Mouse (Mus musculus) retina, embryonic 14.5 days (tissue): ENCODE measurements around the gene Grm5.

ENCODE experiments used
- DNase-seq: peaks from one replicate; pipeline ENCODE4 v3.0.0-alpha.2; 2015; ENCODE audit warnings: low spot score

Gene Grm5

DNA sequence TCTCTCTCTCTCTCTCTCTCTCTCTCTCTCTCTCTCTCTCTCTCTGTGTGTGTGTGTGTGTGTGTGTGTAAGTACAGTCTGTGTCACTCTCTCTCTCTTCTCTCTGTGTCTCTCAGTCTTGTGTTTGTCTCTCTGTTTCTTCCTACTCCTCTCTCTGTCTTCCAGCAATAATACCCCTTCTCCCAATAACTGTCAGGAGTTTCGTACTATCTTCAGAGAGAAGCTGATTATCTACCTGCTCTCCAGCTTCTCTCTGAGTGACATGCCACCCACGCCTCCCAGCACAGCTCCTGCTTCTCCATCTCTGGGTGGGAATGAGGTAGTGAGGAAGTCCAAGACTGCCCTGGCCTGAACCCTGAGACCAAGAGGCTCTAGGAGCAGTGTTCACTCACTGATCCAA lies at the start of gene Grm5:
Gene Grm5, plus strand, starts transcription at position 301 of the 400 bp plus-strand sequence.
- DNase-seq: no peak

DNA sequence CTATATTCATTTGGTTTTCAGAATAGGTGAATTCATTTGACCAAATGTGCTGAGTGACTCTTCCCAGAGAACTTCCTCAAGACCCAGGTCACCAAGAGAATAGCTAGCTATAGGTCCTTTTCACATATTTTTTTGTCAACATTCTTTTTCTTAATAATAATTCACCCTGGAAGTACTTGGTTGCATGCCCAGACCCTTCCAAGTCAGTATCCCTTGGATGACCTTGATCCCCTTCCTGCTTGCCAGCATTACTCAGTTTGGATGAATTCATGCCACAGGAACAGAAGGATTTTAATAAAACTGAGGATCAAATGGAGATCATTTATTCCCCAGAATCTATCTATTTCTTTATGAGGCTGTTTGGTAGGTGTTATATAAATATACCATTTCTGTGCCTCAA lies 44.9 kb upstream of the Grm5 start:
- DNase-seq: no peak

DNA sequence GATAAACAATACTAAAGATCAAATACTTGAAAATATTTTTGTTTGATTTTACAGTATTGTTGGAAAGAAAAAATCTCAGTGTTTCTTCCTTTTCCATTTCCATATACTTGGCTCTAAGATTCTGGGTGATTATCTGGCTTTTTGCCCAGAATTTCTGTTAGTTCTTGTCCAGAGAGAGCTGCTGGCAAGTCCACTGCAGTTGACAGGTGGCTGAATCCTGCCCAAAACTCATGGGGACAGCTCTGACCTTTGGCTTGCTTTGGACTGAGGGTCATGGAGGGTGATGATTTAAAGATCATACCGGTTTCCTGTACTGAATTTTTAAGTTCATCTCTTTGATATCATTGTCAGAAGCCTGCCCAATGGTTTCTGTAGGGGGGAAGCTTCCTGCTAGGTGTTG lies 18.7 kb upstream of the Grm5 start:
- DNase-seq: no peak

DNA sequence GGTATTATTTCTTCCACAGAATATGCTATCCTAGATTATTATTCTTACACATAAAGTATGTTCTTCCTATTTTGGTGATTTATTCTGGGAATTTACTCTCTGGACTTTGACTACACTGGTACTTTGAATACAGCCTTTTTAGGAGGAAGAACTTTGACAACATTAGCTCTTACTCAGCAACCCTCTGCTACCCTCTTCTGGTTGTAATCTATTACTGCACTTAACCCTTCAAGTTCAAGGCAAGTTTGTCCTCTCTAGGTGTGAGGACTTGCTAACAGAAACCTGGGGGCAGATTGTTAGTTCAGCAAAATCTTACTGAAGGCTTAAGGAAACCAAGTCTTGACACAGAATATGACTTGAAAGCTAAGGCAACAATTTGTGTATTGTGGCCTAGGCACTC lies 17.5 kb upstream of the Grm5 start:
- peak; percentile 73 for DNase-seq

DNA sequence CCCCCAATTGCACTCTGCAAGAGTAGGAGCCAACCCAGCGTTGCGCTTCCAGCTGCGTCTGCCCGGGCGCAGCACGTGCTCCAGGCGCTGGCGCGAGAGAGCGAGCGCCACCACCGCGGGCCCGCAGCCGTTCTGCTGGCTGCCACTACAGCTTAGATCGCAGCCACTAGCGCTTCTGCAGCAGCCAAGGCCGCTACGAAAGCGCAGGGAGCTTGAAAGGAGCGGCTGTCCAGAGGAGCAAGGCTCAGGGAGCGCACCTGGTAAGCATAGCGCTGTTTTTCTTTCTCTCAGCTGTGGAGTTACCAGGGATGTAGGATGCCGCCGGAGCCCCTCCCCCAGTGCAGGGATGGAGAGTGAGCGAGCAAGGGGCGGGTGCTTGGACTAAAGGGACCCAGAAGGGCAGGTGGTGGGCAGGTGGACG lies 323 bp downstream of the Grm5 start:
- peak; percentile 62 for DNase-seq

DNA sequence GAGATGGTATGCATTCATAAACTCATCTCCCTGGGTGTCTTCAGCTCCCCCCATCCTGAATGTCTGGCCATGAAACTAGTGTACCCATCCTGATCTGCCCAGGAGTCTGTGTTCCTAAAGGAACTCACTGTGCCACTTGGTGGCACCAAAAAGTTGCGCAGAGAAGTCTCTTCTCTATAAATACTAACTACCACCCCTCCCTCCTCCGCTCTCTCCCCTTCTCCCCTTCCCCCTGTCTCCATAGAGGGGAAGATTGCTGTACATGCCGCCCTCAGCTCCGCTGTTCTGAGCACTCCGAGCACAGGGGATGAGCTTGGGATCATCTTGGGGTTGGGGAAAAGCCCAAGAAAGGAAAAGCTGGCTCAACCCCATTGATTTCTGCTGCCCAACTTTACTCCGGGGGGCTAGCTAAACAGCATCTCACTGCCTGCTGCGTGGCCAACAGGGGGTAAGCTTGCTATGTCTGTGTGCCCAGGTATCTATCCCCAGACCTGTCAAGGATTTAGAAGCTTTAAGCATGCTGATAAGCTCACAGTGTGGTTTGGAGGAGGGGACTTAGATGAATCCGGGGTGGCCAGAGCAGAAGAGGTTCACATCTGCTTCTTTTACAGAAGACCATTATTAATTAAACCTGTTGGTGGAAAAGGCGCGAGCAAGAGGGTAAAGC lies 2.4 kb downstream of the Grm5 start:
- no peak for DNase-seq

DNA sequence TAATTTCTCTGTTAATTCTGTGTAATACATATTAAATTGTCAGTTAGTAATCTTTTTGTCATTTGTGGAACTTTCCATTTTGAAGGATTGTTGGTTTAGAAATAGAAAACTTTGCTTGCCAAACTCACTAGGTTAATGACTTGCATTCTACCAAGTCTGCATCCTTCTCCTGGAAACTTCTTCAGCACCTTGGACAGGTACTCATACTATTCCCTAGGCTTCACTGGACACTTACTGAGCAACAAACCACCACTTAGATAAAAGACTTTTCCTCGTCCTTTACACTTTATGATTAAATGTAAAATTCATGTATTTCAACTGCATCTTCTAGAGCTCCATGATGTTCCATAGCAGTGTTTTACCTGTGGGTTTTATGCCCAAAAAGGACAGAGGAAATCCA lies 4.0 kb downstream of the Grm5 start:
- DNase-seq: peak; percentile 51

DNA sequence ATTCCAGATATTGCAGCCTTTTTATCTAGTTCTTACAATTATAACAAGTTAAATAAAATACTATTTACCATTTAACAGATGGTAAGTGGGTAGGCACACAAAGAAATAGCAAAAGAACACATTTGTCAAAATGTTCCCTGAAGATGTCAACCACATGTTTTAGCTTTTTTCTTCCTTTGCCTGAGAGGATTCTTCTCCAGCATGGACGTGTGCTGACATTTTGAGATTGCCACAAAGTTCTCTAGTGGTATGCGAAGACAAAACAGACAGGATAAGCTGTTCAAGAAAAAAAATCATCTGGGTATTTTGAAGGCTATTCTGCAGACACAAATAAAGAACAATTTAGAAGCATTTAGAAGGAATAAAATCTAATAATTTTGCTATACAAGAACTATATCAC lies 42.3 kb downstream of the Grm5 start:
- DNase-seq: no peak

DNA sequence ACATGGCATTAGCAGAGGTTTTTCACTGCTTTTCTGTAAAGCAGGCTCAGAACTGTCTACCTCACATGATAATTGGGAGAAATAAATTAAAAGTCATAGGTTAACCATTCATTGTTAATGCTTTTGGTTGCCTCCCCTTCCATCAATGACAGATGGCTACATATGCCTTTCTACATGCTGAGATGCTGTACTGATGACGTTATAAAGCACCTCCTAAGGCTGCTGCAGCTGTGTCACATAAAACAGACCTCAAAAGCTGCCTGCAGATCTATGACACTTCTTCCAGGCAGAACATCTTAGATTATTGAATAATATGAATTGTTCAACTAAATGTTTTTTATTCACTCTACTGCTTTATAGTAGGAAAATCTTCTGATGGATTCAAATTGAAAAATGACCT lies 51.6 kb downstream of the Grm5 start:
- DNase-seq: no peak

DNA sequence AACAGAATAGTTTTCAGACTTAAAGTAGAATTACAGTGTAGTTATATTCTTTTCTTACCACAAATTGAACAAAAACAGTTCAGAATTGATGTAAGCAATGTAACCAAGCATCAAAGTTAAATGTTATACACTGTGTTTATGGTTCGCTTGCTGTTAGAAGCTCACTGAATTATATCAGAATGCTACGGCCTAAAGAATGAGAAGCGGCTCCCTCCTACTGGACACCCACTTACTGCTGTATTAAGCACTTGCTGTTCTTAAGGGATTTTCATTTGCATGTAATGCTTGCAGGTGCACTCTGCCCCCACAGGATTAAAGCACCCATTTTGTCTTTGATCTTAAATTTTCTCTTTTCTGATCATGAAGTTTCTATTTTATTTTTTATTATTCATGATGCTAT lies 66.6 kb downstream of the Grm5 start:
- no peak for DNase-seq

DNA sequence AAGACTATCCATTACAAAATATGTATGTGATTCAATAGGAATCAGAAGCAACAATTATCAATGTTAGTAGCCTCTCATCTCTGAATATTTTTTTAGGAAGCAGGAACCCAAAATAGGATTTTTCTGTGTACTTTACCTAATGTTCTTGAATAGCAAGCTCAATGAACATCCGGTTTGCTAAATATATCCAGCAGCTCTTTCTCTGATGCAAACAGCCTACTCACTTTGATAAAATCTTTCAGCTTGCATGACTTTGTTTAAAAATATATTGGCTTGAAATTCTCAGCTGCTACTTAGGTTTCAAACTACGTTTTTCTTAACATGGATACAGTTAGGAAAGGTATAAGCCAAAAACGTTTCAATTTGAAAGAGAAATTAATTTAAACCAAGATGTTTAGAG lies 77.8 kb downstream of the Grm5 start:
- DNase-seq: no peak

DNA sequence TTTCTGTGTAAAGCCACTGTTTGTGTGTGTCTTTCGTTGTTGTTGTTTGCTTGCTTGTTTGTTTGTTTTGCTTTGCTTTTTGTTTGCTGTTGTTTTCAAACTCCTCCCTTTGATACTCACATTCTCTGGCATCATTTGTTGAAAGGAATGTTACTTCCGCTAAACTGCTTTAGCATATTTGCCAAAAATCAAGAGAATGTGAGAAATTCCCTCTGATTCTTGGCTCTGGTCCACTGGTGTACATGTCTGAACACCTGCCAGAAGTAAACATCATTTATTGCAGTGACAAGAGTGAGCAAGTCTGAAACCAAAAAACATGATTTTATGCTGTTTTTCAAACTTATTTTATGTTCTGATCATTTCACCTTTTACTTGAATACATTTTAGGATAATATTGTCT lies 80.1 kb downstream of the Grm5 start:
- DNase-seq: no peak

DNA sequence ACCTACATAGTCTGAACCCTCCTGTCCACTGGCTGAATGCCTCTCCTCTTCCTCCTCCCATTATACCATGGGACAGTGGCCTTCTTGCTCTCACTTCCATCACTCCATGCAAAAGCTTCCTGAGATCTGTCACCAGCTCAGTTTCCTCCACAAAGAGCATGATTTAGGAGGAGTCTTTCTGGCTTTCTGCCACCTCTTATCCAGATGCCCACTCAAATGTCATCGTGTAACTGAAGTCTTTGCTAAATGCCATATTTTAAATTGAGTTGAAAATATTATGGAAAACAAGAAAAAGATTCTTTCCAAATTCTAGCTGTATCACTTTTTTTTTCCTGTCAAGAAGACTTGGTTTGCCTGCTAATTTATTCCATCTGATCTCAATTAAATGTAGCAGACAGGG lies 132.4 kb downstream of the Grm5 start:
- DNase-seq: no peak

DNA sequence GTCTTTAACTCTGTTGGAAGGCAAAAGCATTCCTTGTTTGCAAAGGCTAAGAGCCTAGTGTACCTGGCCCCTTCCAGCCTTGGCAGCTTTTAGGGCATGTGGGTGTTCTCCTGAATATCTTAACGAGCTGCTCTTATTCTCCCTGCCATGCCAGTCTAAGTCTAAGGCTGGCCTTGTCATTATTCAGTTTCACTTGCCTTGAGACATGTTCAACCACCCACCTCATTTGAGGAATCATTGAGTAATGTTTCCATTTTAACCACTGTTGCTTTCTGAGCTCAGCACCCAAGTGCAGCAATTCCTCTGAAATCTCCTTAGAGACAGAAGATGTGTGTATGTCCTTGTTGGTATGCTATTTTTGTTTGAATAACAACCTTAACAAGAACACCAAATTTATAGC lies 134.7 kb downstream of the Grm5 start:
- DNase-seq: no peak

DNA sequence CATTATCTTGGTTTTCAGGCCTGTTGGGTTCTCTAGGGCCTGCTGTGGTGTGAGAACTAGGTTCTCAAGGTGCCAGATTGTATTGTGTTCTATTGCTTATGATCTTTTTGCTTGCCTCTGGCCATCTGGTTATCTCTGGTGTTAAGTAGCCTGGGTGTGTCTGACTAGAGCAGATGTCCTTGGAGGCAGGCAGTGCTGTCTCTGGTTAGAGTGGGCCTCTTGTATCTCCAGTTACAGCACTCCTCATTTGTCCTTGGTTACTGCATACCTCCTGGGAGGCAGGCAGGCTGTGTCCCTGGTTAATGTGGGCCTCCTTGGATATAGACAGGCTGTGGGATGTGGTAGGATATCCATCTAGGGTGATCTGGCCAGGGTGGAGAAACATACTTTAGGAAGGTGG lies 150.5 kb downstream of the Grm5 start:
- DNase-seq: no peak

DNA sequence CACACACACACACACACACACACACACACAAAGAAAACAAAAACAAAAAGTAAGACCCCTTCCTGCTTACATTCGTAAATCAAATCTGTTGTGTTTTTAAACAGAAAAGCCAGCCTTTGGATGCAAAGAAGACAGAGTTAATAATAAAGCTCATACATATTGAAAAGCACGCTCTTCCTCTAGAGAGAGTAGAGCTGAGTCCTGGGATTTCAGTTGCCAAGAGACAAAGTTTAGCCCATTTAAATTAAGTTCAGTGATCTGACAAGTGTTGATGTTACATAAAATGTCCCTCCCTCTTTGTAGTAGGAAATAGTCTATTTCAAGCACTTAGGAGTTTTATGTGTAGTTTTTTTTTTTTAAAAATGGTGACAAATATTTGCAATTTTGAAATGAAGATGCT lies 178.0 kb downstream of the Grm5 start:
- DNase-seq: no peak

DNA sequence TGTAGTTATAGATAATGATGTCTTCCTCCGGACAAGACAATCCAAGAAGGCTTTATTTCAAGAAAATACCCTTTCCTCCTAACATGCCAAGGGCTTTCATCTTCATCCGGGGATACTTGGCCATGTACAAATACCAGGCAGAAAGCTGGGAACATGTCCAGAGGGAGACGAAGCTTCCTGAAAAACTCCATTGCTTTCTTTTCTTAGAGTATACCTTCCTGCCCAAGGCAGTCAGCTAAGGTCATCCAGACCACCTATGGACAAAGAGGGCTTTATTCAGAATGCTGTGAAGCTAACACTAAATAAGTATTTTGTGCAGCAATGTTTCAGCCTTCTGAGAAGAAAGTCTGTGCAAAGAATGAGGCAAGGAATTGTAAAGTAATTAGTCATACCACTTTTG lies 178.4 kb downstream of the Grm5 start:
- no peak for DNase-seq

DNA sequence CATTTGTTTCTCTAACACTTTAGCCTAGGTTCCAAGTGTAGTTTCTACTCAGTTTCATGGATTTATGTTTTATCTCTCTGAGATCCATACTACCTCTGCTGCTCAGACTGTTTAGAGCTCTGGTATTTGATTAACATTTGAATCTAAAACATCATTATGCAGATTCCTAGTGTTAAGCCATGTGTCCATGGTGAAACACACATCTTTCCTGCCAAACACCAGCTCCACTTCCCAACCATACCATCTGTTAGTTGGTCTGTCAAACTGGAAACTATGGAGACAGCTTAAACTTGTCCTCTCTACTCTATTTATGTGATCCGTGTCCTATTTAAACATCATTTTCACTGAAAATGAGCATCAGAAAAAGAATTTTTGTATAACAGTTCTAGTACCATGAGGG lies 203.6 kb downstream of the Grm5 start:
- DNase-seq: no peak

DNA sequence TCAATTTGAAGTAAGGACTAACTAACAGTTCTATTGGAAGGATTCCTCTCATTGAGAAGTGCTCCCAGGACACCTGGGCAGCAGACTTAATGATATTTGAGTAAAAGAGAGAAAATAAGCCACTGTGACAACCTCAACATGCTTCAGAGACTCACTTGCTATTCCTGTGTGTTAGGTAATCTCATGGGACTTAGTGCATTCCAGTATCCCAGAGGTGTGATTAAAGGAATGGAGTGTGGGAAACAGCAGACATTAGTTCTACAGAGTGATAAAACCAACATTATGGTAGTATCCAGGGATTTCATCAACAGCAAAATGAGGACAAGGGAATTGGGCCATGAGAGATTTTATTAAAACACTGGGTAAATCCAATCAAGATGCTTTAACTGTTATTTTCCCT lies 205.0 kb downstream of the Grm5 start:
- DNase-seq: no peak

DNA sequence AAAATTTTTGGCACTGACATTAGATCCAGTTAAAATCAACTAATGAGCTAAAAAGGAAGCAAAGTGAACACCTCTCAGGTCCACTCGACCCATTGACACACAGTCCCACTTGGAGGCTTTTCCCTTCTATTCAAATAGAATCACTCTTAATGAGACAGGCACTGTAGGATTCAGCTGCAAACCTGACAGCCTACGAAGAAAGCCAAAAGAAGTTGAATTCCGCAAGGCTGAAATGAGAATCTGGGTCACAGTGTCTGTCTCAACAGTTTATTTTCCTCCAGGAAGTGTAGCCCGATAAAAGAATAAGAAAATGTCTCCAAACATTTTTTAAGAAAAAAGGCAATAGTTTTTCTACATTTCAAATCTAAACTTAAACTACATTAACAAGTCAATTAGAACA lies 209.9 kb downstream of the Grm5 start:
- DNase-seq: no peak

DNA sequence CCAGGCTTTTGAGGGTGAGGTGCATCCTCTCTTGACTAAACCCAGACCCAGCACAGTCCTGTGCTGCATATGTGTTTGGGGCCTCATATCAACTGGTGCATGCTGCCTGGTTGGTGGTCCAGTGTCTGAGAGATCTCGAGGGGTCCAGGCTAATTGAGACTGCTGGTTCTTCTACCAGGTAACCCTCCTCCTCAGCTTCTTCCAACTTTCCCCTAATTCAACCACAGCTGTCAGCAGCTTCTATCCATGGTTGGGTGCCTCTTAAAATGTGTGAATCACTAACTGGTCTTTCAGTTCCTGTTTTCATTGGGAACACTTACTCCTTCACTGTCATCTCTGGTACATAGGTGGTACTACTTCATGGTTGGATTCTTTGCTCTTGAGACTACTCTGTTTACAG lies 240.9 kb downstream of the Grm5 start:
- DNase-seq: no peak

DNA sequence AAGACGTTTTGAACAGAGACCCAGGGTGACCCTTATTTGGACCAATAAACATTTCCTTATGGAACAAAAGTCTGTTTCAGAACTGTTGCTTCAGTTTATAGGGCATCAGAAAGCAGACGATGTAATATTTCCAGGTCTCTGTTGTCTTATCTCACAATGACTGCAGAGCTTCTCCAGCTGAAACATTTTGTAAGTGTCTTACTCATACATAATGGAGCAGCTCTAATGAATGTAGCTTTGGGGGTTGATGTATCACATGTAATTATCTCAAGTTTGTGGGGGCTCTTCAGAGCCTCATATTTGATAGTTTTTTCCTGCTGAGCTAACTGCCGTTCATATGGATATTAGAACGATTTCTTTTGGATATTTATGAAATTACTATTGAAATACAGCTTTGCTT lies 250.7 kb downstream of the Grm5 start:
- no peak for DNase-seq

DNA sequence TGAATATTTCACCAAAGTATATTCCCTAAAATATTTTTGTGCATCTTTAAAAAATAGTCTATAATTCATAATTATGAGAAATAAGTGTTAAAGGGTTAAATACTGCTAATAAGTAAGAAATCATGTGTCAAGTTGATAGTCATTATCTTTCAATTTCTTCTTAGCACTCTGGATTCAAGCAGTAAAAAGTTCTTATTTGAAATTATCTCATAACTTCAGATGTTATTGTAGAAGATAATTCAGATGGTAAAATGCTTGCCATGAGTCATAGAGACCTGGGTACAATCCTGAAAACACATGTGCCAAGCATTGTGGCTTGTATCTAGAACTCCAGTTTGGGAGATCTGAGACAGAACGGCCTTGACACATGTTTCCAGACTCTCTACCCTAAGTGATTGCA lies 254.6 kb downstream of the Grm5 start:
- no peak for DNase-seq

DNA sequence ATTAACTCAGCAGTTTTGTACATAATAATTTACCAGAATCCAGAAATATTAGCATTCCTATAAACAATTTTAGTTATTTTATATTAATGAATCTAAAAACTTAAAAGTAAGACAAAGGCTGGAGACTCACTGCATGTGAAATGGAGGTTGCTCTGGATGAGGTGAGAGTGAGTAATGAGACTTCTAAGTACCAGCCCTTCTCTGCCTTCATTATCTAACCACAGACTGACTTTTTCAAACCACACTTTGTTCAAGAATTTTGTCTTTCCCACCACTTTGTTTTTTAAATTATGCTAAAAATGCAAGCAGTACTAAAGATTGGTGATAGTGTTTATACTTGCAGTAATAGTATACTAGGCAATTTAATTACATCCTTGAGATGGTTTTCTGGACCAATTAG lies 259.5 kb downstream of the Grm5 start:
- no peak for DNase-seq

DNA sequence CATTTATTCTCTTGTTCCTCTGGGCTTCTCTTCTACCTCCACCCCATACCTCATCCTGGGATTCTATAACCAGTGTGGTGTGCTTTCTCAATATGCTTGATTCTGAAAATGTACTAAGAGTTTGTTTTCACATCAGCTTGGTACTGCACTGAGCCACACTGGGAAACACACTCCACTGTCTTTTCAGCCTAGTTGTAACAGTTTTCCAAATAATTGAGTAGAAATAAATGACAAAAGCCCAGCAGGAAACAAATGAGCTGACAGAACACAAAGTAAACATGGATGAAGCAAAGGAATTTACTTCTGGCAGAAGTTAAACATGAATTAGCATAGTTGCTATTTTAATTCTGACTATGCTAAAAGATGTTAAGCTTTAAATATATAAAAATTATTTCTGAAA lies 262.1 kb downstream of the Grm5 start:
- DNase-seq: no peak
